Mouse (Mus musculus) cerebellum, adult 2 months (tissue): ENCODE results near the gene Rps13. TPM values are rescaled to one million over a fixed set of nuclear protein-coding genes. Genes with fewer than 3 reads are reported as not detected.

Experiments
- DNase-seq, 2 experiments: peaks; one replicate each; pipeline ENCODE4 v3.0.0; 2021
- H3K27ac ChIP-seq: fragments of 200-500 bp; 2 replicates; pipeline ENCODE4 v1.5.1; 2012; ENCODE audit warnings: low read length, control low read depth, inconsistent platforms; ENCODE audit not compliant: insufficient read depth
- H3K27me3 ChIP-seq: fragments of 200-500 bp; 2 replicates; pipeline ENCODE4 v1.6.1; 2012; ENCODE audit warnings: inconsistent platforms, mild to moderate bottlenecking, low read length, moderate library complexity; ENCODE audit not compliant: control insufficient read depth, insufficient read depth
- H3K4me1 ChIP-seq: fragments of 200-500 bp; 2 replicates; pipeline ENCODE4 v1.6.1; 2011; ENCODE audit warnings: low read length; ENCODE audit not compliant: control insufficient read depth, insufficient read depth
- H3K4me3 ChIP-seq: fragments of 200-500 bp; replicated peaks from 2 replicates; pipeline ENCODE3; 2011; ENCODE audit warnings: mild to moderate bottlenecking, low read depth, low read length, control low read depth; ENCODE audit not compliant: insufficient read depth
- CTCF ChIP-seq: fragments of 200-500 bp; IDR thresholded peaks from 2 replicates; pipeline ENCODE4 v1.5.1; 2011; ENCODE audit warnings: low read depth, mild to moderate bottlenecking, control low read depth, low read length, moderate library complexity, borderline replicate concordance; ENCODE audit not compliant: insufficient read depth
- POLR2A ChIP-seq: fragments of 200-500 bp; IDR thresholded peaks from 2 replicates; pipeline ENCODE4 v1.6.1; 2011; ENCODE audit warnings: low read length, control low read depth, borderline replicate concordance; ENCODE audit not compliant: insufficient read depth
- WGBS: fragments of 180-500 bp; shearing (Covaris S2); methylation state at CpG from one replicate; pipeline ENCODE4 v1.1.7; 2018; 5-methylcytosine and 5-hydroxymethylcytosine counted together
- polyA plus RNA-seq: library from polyadenylated mRNA; depleted of rRNA; stranded (reverse); fragments of >200 nt; gene quantifications from 2 replicates; pipeline ENCODE4 v1.2.3, GENCODE M21; 2012

Gene Rps13
- polyA plus RNA-seq, 1 experiment: 480 TPM

DNA sequence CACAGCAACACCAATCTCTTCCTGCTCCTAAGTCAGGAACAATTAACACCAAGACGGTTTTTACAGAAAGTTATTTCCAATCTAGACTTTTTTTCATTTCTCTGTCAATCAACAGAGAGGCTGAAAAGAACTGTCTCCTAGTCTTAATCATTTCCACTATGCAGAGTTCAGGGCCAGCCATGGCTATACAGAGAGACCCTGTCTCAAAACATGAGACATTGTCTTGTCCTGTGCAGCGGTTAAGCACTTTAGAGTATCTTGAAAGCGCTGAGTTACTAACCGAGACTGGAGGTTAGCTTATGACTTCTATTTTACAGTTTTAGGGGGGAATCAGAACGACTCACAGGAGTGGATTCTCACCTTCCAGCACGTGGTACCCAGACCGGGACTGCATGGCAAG, 5.2 kb downstream of the Rps13 start:
- H3K4me3 ChIP-seq: no peak overlapping the region
- TF ChIP-seq CTCF (no peak), POLR2A (no peak)
- no peaks in the 10 kb centered on the region for H3K4me1 ChIP-seq
- no peaks in the 10 kb centered on the region for H3K27me3 ChIP-seq
- H3K27ac ChIP-seq: no peak overlapping the region
- DNase-seq: no peak
- 74% methylated on average over 7 of the region's 7 CpGs for WGBS

DNA sequence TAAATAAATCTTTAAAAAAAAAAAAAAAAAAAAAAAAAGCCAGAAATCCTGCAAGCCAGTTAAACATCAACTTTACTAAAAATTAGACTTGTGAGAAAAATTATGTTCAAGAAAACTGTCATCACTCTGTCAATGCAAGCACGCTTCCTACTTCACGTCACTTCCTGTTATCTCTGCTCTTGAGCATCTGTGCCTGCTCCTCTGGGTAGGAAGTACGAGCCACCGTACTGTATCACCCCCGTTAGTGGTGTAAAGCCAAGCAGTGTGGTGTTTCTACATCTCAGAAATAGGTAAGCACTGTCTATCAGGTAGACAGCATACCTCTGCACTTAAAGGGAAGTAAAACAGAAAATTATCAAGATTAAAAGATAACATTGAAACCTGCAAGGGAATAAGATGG, 6.1 kb downstream of the Rps13 start:
- H3K4me3 ChIP-seq: no peak overlapping the region
- H3K4me1 ChIP-seq: no peaks in the 10 kb centered on the region
- 83% methylated on average over 5 of the region's 5 CpGs for WGBS
- DNase-seq: no peak
- no peaks in the 10 kb centered on the region for H3K27me3 ChIP-seq
- H3K27ac ChIP-seq: no peak overlapping the region
- TF ChIP-seq POLR2A (no peak), CTCF (no peak)

DNA sequence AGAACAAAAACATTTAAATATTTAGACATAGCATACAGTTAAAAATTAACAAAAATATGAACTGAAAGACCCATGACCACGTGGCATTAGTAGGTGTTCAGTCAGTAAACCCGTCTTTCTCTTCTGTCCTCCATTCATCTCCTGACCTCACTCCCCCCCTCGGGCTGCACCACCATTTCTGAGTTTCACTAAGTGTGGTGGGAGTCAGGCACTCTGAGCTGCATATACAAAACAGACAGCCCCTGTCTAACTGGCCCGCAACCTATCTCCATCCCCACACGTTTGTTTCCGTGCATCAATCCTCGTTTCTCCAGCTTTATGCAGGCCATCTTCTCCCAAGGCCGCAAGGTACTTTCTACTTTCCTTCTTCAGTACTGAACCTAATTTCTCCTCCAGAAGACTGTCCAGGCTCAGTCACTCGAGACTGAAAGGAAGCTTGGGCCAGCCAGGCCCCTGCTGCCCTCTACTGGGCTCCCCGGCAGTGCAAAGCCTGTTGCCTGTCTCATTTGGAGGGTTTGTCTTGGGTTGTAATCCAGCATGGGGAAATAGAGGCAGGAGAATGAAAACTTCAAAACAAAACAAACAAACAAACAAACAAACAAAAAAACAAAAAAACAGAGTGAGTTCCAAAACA, 10.5 kb downstream of the Rps13 start:
- peak; percentile 80 for TF ChIP-seq CTCF
- no peak for TF ChIP-seq POLR2A
- 31% methylated on average over 10 of the region's 10 CpGs for WGBS
- Histone ChIP-seq H3K27ac (no peak overlapping the region), H3K4me3 (no peak overlapping the region), H3K27me3 (no peaks in the 10 kb centered on the region), H3K4me1 (no peaks in the 10 kb centered on the region)
- DNase-seq: peak; percentile 52 to 57

DNA sequence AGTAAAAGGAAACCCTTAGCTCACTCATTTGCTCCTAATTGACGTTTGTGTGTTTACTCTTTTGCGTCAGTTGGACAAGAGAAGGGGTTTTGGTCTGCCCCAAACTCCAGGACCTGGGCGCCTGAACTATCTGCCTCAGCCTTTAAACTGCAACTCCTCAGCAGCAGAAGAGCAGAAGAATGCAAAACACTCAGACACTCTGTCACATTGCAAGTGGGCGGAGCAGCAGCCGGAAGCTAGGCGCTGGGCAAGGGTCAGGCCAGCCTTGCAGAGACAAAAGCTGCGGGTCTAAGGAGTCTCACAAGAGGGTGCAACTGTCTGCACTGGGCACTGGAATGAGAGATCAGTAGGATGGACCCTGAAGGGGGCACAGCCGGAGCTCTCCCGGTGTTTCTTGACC, 24.5 kb downstream of the Rps13 start:
- Histone ChIP-seq H3K27me3 (0 out of 2 replicates have a peak, but pooled peaks cover 2% of the 10 kb centered on the region), H3K4me1 (peaks cover 3% of the 10 kb centered on the region; the same call in 1 of the 2 replicates), H3K27ac (no peak overlapping the region), H3K4me3 (no peak overlapping the region)
- DNase-seq: no peak
- 49% methylated on average over 9 of the region's 9 CpGs for WGBS
- TF ChIP-seq POLR2A (no peak), CTCF (no peak)

DNA sequence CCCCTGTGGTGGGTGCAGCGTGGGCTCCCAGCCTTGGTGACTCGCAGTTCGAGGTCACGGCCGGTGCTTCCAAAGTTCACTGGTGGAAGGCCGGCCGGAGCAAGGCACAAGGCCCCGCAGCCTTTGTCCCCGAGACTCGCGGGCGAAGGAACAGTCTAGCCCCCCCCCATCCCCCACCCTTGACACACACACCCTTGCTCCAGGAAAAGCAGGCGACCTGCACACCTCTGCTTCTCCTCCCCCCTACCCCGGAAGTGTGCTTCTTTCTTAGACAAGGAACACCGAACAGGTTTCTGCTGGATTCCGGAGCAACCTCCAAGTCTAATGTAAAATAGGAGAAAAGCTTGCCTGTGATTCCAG, 25.4 kb downstream of the Rps13 start:
- Histone ChIP-seq H3K4me3 (peak overlapping the region; percentile 59), H3K27me3 (0 out of 2 replicates have a peak, but pooled peaks cover 2% of the 10 kb centered on the region), H3K4me1 (peaks cover 3% of the 10 kb centered on the region; the same call in 1 of the 2 replicates), H3K27ac (no peak overlapping the region)
- no peak for DNase-seq
- 9% methylated on average over 16 of the region's 16 CpGs for WGBS
- TF ChIP-seq CTCF (no peak), POLR2A (no peak)

DNA sequence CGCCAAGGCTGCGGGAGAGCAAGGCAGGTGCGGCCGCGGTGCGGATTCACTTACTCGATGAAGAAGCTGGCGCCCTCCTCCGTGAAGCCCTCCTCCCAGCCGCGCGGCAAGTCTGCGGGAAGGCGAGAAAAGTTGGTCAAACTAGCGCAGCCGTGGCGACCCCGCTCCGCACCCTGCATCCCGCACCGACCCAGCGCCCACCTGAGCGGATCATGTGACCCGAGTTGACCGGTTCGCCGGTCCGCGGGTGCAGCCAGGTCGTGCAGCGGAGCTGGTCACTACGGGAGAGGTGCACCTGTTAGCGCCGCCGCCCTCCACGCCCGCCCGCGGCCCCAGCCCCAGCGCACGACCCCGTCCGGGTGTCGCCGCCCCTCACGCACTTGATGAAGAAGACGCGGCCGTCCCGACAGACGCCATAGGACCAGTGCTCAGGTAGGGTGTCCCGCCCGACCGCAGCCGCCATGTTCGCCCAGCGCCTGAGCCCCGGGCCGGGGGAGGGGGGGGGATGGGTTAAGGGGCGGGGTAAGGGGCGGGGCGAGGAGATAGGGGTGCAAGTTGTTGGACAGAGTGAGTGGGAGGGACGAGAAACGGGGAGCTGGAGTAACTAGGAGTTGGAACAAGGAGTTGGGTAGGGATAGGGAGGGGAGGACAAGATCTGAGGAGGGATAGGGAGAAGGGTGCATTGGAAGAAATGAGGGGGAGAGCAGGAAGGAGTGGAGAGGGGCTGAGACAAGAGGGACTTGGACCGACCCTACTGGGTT, 25.9 kb downstream of the Rps13 start, which contains the start of gene Plekha7:
Gene Plekha7 (minus strand): TSS at position 506 of the 761 bp plus-strand sequence.
- Histone ChIP-seq H3K27me3 (0 out of 2 replicates have a peak, but pooled peaks cover 2% of the 10 kb centered on the region), H3K4me1 (peaks cover 3% of the 10 kb centered on the region; the same call in 1 of the 2 replicates), H3K4me3 (peak within 1 kb of the TSS; percentile 59), H3K27ac (no peak within 1 kb of the TSS)
- DNase-seq: peak; percentile 23 to 46
- TF ChIP-seq CTCF (no peak), POLR2A (no peak)
- WGBS: under 1% methylated on average over 65 of the region's 65 CpGs

DNA sequence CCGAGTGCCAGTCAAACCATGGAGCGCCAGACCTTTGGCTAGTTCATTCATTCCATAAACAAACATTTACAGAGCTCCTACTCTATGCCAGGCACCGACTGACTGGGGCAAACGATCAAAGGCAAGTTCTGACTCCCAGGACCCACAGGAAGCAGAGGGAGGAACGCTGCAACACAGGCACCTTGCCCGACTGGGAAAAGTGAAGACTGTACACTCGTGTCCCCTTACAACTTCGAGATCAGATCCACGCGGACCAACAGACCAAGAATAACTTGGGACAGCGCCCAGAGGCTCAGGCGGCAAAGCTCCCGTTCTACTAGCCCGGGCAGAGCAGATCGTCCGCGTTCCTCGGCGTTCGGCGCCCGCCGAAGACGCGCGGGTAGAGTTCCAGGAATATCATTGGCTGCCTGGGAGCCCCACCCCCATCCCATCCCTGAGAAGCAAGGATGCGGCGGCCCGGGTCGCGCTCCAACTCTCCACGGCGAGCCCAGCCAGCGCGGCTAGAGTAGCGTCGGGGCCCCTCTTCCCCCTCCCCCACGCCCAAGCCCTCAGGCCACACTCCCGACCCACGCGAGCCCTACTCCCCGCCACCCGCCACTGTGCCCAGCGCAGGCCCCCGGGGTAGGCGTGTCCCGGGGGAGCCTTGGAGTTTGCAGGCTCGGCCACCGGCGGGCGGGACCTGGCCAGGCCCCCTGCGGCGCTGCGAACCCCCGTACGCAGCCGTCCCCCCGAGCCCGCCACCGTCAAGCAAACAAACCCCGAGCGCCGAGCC, 26.7 kb downstream of the Rps13 start:
- peaks cover 3% of the 10 kb centered on the region; the same call in 1 of the 2 replicates for H3K4me1 ChIP-seq
- TF ChIP-seq CTCF: no peak
- no peak for TF ChIP-seq POLR2A
- WGBS: under 1% methylated on average over 63 of the region's 63 CpGs
- peak; percentile 55 to 56 for DNase-seq
- H3K27me3 ChIP-seq: 0 out of 2 replicates have a peak, but pooled peaks cover 2% of the 10 kb centered on the region
- peak overlapping the region; percentile 59 for H3K4me3 ChIP-seq
- no peak overlapping the region for H3K27ac ChIP-seq

DNA sequence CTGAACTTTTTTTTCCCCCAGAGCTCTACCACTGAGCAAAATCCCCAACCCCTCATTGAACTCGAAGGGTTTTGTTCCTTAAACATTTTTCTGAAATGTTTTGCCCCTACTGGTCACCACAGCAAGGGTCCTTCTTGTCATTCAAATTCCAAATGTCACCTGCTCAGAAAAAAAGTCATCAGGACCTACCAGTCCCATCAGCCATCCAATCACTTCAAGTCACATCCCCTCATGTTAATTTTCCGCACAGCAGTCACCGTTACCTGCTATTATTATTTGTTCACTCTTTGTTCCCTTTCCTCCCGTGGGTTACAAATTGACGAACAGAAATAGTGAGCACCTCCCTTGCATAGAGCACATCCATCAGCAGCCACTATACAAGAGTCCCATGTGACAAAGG, 27.4 kb downstream of the Rps13 start:
- Histone ChIP-seq H3K4me3 (no peak overlapping the region), H3K4me1 (peaks cover 3% of the 10 kb centered on the region; the same call in 1 of the 2 replicates), H3K27me3 (0 out of 2 replicates have a peak, but pooled peaks cover 2% of the 10 kb centered on the region), H3K27ac (no peak overlapping the region)
- TF ChIP-seq CTCF (no peak), POLR2A (no peak)
- 7% methylated on average over 5 of the region's 5 CpGs for WGBS
- DNase-seq: no peak
